Mouse (Mus musculus): Measurements from ENCODE around the gene Rad51b. TPM values are rescaled to one million over a fixed set of nuclear protein-coding genes. Genes with fewer than 3 reads are reported as not detected.

Rad51b gene
- polyA plus RNA-seq, 1 experiment from 2014 or later = 1.4 TPM

GRCm38 (mm10) chr12:79557904-79558303 lies 260.8 kb downstream of the Rad51b start:
- no peak overlapping the region for H3K27ac ChIP-seq (replicated peaks)
- H3K36me3 ChIP-seq = no peaks in the 10 kb centered on the region
- no peaks in the 10 kb centered on the region for H3K9me3 ChIP-seq
- H3K4me2 ChIP-seq = no peak overlapping the region
- WGBS = 79% methylated on average over 5 of the region's 5 CpGs
- ATAC-seq (ENCODE audit: low read depth) = no peak
- no peaks in the 10 kb centered on the region for H3K4me1 ChIP-seq (replicated peaks)
- H3K4me3 ChIP-seq = no peak overlapping the region
- no peak overlapping the region for H3K9ac ChIP-seq
- H3K27me3 ChIP-seq = no peaks in the 10 kb centered on the region

DNA sequence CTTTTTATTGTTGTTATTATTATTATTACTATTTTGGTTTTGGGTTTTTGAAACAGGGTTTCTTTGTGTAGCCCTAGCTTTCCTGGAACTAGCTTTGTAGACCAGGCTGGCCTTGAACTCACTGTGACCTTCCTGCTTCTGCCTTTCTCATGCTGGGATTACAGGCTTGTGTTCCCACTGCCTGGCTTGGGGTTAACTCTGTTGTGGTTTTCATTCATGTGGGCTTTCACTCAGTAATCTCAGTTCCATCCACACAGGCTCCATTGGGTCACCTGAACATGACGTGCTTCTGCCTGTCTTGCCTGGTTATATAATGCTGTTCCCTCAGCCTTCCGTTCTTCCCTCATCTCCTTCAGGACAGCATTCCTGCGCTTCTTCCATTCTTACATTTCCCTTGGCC lies 261.6 kb downstream of the Rad51b start:
- WGBS = 89% methylated on average over 3 of the region's 3 CpGs
- Histone ChIP-seq H3K4me1 (replicated peaks) (no peaks in the 10 kb centered on the region), H3K9ac (no peak overlapping the region), H3K27me3 (no peaks in the 10 kb centered on the region), H3K9me3 (no peaks in the 10 kb centered on the region), H3K27ac (replicated peaks) (no peak overlapping the region), H3K4me3 (no peak overlapping the region), H3K4me2 (no peak overlapping the region), H3K36me3 (no peaks in the 10 kb centered on the region)
- ATAC-seq (ENCODE audit: low read depth) = no peak

DNA sequence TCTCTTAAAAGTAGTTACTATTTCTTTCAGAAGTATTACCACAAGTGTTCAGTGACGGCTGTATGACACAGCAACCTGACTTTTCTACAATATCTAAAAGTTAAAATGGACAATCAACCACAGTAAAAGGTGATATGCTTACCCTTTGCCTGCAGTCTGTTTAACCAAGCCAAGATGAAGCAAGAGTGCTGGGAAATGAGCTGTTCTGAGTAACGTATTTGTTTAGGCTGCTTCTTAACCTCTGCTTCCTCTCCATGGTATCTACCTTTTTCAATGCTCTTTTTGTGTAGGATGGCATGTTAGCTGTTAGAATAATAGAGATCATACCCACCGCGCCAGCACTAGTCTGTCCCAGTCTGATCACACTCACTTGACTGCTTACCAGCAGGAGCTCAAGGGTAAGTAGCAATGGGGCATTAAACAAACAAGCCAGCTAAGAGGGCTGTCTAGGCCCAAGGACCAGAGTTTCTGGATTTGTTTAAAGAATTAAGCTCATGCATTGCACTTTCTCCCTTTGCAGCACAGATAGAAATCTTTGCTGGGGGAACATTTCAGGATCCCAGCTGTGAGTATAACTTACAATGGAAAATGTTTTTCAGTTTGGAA lies 262.4 kb downstream of the Rad51b start:
- no peaks in the 10 kb centered on the region for H3K27me3 ChIP-seq
- no peak for ATAC-seq (ENCODE audit: low read depth)
- H3K4me1 ChIP-seq (replicated peaks) = no peaks in the 10 kb centered on the region
- H3K27ac ChIP-seq (replicated peaks) = no peak overlapping the region
- 72% methylated on average over 4 of the region's 4 CpGs for WGBS
- no peak overlapping the region for H3K4me2 ChIP-seq
- no peak overlapping the region for H3K4me3 ChIP-seq
- H3K9ac ChIP-seq = no peak overlapping the region
- no peaks in the 10 kb centered on the region for H3K9me3 ChIP-seq
- H3K36me3 ChIP-seq = no peaks in the 10 kb centered on the region

- Histone ChIP-seq H3K36me3 (no peaks in the 10 kb centered on the region), H3K4me2 (no peak overlapping the region), H3K4me1 (replicated peaks) (no peaks in the 10 kb centered on the region), H3K27me3 (no peaks in the 10 kb centered on the region), H3K4me3 (no peak overlapping the region), H3K9me3 (no peaks in the 10 kb centered on the region), H3K9ac (no peak overlapping the region), H3K27ac (replicated peaks) (no peak overlapping the region)
- WGBS = 95% methylated on average over 8 of the region's 8 CpGs
- ATAC-seq (ENCODE audit: low read depth) = no peak
These were observed 263.1 kb downstream of the Rad51b start for GRCm38 (mm10) chr12:79560084-79560699.

DNA sequence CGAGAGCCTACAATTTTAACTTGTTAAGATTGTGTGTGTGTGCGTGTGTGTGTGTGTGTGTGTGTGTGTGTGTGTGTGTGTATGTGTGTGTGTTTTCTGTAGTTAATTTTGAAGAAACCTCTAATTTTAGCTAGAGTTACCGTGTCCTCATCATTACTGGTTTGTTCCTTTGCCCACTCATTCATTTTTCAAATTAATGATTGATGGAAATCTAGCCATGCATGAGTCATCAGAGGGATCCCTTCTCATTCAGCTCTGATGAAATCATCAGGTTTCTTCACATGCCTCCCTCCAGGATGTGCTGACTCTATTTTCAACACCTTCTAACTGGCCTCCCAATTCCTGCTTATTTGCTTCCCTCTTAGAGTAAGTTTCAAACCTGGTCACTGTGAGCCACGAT lies 263.8 kb downstream of the Rad51b start:
- no peaks in the 10 kb centered on the region for H3K9me3 ChIP-seq
- no peaks in the 10 kb centered on the region for H3K27me3 ChIP-seq
- H3K27ac ChIP-seq (replicated peaks) = no peak overlapping the region
- no peak overlapping the region for H3K9ac ChIP-seq
- ATAC-seq (ENCODE audit: low read depth) = no peak
- 95% methylated on average over 4 of the region's 4 CpGs for WGBS
- H3K4me1 ChIP-seq (replicated peaks) = no peaks in the 10 kb centered on the region
- no peaks in the 10 kb centered on the region for H3K36me3 ChIP-seq
- H3K4me3 ChIP-seq = no peak overlapping the region
- no peak overlapping the region for H3K4me2 ChIP-seq

DNA sequence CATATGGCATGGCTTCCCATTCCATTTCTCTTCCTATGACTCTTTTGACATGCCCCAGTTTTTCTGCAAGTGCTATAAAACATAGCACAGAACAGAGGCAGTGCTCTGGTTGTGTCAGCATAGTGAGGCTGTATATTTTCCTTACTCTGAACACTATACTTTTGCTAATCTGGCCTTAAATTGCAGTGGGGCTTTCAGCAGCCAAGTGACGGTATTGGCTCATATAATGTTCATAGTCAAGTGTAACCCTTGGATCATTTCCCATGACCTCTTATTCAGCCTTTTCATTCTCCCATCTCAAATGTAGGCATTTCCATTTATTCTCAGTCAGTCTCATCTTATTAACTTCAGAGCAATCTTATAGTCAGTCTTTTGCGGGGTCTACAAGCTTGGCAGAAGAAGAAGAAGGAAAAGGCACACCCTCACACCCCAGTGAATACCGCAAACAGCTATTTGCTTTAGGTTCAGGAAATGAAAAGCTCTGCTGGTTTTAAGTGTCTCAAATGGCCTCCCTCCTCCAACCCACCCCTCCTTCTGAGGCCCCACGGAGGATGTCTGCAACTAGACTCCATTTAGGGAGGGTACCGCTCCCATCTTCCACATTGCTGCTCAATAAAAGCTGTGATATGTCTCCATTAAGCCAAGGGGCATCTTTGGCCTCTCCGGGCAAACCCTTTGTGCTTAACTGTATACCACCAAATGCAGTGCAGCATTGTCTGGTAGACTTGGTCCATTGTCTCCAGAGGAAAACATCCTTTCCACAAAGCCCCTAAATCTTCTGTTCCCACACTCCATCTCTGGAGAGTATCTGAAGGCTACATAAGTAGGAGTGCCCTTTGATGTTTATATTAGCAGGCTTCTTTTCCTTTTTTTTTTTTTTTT lies 277.3 kb downstream of the Rad51b start:
- ATAC-seq (ENCODE audit: low read depth) = no peak
- Histone ChIP-seq H3K9me3 (peaks cover 5% of the 10 kb centered on the region; the same call in 1 of the 2 replicates), H3K4me3 (no peak overlapping the region), H3K4me2 (no peak overlapping the region), H3K27ac (replicated peaks) (no peak overlapping the region), H3K9ac (no peak overlapping the region), H3K27me3 (no peaks in the 10 kb centered on the region), H3K36me3 (0 out of 2 replicates have a peak, but pooled peaks cover 2% of the 10 kb centered on the region), H3K4me1 (replicated peaks) (peaks cover 4% of the 10 kb centered on the region; the same call in 1 of the 2 replicates)
- 41% methylated on average over 6 of the region's 6 CpGs for WGBS

DNA sequence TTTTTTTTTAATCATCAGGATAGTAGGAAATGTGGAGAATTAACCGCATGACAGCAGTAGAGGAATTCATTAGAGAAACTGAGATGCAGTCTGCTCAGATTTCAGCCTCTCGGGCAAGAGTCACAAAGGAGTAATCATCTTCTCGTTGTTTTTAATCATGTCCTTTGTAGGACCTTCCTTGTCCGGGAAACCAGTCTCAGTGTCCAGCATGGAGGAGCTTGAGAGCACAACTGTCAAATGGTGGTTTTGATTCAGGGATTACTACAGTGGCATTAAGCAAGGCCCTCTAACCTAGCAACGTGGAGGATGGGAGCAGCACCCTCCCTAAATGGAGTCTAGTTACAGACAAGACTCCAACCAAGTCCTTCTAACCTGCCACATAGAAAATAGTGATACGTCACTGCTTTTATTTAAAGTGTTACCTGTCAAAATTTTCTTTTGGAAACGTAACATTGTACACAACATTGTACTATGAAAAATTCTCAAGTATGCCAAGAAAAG lies 278.0 kb downstream of the Rad51b start:
- no peak overlapping the region for H3K9ac ChIP-seq
- no peak for ATAC-seq (ENCODE audit: low read depth)
- WGBS = 78% methylated on average over 7 of the region's 7 CpGs
- H3K4me2 ChIP-seq = no peak overlapping the region
- no peaks in the 10 kb centered on the region for H3K27me3 ChIP-seq
- H3K4me3 ChIP-seq = no peak overlapping the region
- H3K27ac ChIP-seq (replicated peaks) = no peak overlapping the region
- peaks cover 4% of the 10 kb centered on the region; the same call in 1 of the 2 replicates for H3K4me1 ChIP-seq (replicated peaks)
- H3K9me3 ChIP-seq = peaks cover 5% of the 10 kb centered on the region; the same call in 1 of the 2 replicates
- H3K36me3 ChIP-seq = 0 out of 2 replicates have a peak, but pooled peaks cover 2% of the 10 kb centered on the region

- Histone ChIP-seq H3K27me3 (no peaks in the 10 kb centered on the region), H3K4me1 (replicated peaks) (peaks cover 4% of the 10 kb centered on the region; the same call in 1 of the 2 replicates), H3K9ac (no peak overlapping the region), H3K4me2 (no peak overlapping the region), H3K9me3 (no peaks in the 10 kb centered on the region), H3K27ac (replicated peaks) (no peak overlapping the region), H3K36me3 (no peaks in the 10 kb centered on the region), H3K4me3 (no peak overlapping the region)
- 90% methylated on average over 2 of the region's 2 CpGs for WGBS
- ATAC-seq (ENCODE audit: low read depth) = no peak
These were observed 280.4 kb downstream of the Rad51b start for GRCm38 (mm10) chr12:79577525-79577924.

- Histone ChIP-seq H3K27me3 (no peaks in the 10 kb centered on the region), H3K4me1 (replicated peaks) (peaks cover 4% of the 10 kb centered on the region; the same call in 1 of the 2 replicates), H3K9ac (no peak overlapping the region), H3K4me3 (no peak overlapping the region), H3K9me3 (no peaks in the 10 kb centered on the region), H3K27ac (replicated peaks) (no peak overlapping the region), H3K36me3 (no peaks in the 10 kb centered on the region), H3K4me2 (no peak overlapping the region)
- ATAC-seq (ENCODE audit: low read depth) = no peak
- WGBS = 81% methylated on average over 6 of the region's 6 CpGs
These were observed 282.0 kb downstream of the Rad51b start for GRCm38 (mm10) chr12:79579018-79579585.

DNA sequence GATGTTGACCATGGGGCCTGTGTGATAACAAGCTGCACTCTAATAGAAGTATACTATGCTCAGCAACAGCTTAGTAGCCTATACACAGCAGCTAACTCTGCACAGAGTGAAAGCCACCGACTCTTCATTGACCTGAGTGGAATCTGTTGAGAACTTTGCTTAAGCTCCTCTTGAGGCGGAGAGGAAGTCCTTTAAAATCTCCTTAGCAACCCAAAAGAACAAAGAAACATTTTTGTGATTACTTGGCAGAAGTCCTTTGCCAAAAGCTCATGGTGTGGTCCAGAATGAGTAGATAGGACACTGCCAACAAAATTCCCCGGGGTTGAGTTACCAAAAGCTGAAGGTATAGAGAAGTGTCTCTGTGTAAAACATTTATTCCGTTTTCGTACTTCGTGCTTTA lies 282.8 kb downstream of the Rad51b start:
- H3K4me1 ChIP-seq (replicated peaks) = no peaks in the 10 kb centered on the region
- H3K9ac ChIP-seq = no peak overlapping the region
- H3K4me2 ChIP-seq = no peak overlapping the region
- no peaks in the 10 kb centered on the region for H3K9me3 ChIP-seq
- H3K4me3 ChIP-seq = no peak overlapping the region
- no peaks in the 10 kb centered on the region for H3K27me3 ChIP-seq
- 91% methylated on average over 6 of the region's 6 CpGs for WGBS
- ATAC-seq (ENCODE audit: low read depth) = no peak
- H3K27ac ChIP-seq (replicated peaks) = no peak overlapping the region
- no peaks in the 10 kb centered on the region for H3K36me3 ChIP-seq

DNA sequence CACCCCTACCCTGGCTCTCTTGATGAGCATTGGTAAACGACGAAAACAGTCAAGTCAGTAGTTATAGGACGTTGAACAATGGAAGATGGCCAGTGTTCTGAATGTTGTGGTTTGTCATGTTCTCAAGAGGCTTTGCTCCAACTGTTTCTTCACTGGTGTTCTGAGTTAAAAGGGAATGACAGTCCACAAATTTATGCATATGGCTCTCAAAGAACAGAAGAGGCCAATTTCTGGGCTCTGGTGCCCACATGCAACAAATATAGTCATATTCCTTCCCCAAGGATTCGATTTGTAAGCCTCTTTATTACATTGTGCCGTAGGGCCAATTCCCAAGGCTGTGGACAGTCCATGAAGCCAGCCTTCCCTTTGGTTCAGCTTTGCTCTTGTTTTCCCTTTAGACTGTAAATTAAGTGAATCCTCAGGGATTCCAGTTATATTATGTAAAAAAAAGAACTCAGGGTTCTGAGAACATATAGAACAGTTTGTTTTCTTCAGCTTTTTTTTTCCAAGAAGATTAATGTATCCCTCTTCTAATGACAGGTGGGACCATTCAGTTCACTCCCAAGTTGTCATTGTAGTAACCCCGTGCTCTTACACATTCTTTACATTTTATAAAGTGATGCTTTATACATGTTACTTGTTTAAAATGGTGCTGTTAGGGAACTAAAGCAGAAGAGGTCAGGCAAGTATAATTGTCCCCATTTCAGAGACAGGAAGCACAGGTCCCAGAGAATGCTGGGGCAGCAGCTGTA lies 287.6 kb downstream of the Rad51b start:
- no peaks in the 10 kb centered on the region for H3K36me3 ChIP-seq
- no peak overlapping the region for H3K9ac ChIP-seq
- WGBS = 91% methylated on average over 6 of the region's 6 CpGs
- no peaks in the 10 kb centered on the region for H3K27me3 ChIP-seq
- no peak overlapping the region for H3K4me3 ChIP-seq
- no peak overlapping the region for H3K27ac ChIP-seq (replicated peaks)
- no peaks in the 10 kb centered on the region for H3K9me3 ChIP-seq
- H3K4me2 ChIP-seq = no peak overlapping the region
- no peaks in the 10 kb centered on the region for H3K4me1 ChIP-seq (replicated peaks)
- ATAC-seq (ENCODE audit: low read depth) = no peak
